Mouse (Mus musculus) erythroblast, embryonic 14.5 days (primary cell): ENCODE data around the gene Parp8.

Experiments
- GATA1 ChIP-seq: IDR thresholded peaks from 2 replicates; pipeline ENCODE4 v1.6.1; 2012; ENCODE audit warnings: low read length, inconsistent platforms, mixed read lengths
- TAL1 ChIP-seq: IDR thresholded peaks from 3 replicates; pipeline ENCODE4 v1.6.1; 2012; ENCODE audit warnings: low read length, inconsistent platforms, mixed read lengths

- no peak for TF ChIP-seq GATA1
- no peak for TF ChIP-seq TAL1
Measured at GRCm38 (mm10) chr13:117036277-117036676, 10.9 kb upstream of the Parp8 start.
